Mouse (Mus musculus): ENCODE results near the gene Hipk3. TPM values are rescaled to one million over a fixed set of nuclear protein-coding genes. Genes with fewer than 3 reads are reported as not detected.

Gene Hipk3
- 10 to 100 TPM; 39.3 to 43.0 TPM for total RNA-seq (2023)

DNA sequence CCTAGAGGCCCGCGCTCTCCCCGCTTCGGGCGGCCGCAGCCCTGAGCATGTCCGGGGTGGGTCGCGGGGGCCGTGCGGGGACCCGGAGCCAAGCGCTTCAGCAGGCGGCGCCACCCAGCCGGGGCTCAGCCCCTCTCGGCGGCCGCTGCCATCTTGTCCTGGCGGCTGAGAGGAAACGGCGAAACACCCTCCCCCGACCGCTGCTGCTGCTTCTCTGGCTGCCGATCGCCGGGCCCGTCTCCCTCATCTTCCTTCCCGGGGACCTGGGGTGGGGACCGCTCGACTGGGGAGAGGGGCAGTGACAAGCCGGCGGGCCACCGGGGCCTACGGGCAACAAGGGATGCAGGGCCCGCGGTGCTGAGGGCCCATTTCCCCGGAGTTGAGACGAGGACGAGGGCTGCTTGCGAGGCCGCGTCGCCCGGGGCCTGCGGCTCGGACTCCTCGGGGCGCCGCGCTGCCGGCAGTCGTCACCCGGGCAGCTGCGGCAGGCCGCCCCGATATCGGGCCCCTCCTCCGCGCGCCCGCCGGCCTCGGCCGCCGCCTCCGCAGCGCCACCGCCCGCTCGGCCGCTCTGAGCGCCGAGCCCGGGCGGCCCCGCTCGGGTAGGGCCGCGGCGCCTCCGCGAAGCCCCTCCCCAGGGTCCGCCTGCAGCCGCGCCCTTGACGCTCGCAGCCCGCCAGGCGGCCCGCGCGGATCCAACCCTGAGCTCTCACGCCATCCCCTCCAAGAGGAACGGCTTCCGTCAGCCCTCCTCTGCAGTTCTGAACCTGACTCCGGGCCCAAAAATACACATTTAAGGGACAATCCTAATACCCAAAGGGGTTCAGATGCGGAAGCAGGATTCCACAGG lies at the start of gene Hipk3:
TSS of gene Hipk3 (minus strand) at position 496 of the 850 bp plus-strand sequence.

DNA sequence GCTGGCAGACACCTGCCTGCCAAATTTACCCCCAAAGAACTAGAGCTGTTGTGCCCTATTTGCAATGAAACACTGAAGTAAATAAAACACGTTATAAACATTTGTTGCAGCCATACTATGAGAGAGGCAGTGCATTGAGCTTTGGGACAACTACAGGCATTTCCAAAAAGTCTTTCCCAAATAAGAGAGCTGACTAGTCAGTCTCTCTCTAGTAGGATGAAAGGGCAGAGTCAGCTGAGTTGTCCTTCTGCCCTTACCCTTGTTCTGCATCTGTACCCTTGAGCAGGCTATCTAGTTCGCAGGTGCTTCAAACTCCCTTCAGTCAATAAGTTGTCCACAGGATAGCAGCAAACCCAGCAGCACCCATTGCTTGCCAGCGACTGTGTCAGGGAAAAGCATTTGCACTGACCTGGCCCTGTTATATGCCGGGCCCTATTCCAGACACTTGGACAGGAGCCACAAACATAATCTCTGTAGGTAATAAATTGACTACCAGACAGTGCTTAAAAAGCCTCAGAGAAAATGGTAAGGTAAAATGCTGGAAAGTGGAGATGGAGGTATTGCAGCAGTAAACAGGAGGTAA lies 83.2 kb downstream of the Hipk3 start, which contains the start of gene D430041D05Rik:
TSS of gene D430041D05Rik (minus strand) at position 51 of the 583 bp plus-strand sequence.

Other genes with a start within 250 kb of the Hipk3 start
- not detected for gene D430041D05Rik, start 83.4 kb downstream of the Hipk3 start, total RNA-seq (2023)
- 10 to 100 TPM; 27.7 to 30.1 TPM for gene Cstf3, start 96.1 kb upstream of the Hipk3 start, total RNA-seq (2023)
- gene Tcp11l1, start 217.7 kb upstream of the Hipk3 start, total RNA-seq (2023) = 1 to 10 TPM; 2.6 to 7.5 TPM
- gene Pin1rt1, start 221.9 kb upstream of the Hipk3 start, total RNA-seq (2023) = not detected
- 1 to 10 TPM; 4.8 to 7.3 TPM for gene Depdc7, start 248.4 kb upstream of the Hipk3 start, total RNA-seq (2023)